Mouse (Mus musculus) mature B cell (primary cell): ENCODE results near the gene Leprot.

Experiments used
- in situ Hi-C: fragments of 300-500 bp; cut with MboI; formaldehyde crosslinking; loops from 2 replicates; pipeline ENCODE4 v1.14.3; 2019

Leprot gene

GRCm38 (mm10) chr4:101664160-101664750 is 16.7 kb downstream of the Leprot start:
- in situ Hi-C loops, result no loop called here

GRCm38 (mm10) chr4:101664766-101665165 is 17.2 kb downstream of the Leprot start:
- in situ Hi-C loops, result no loop called here

GRCm38 (mm10) chr4:101669161-101669560 is 21.6 kb downstream of the Leprot start:
- in situ Hi-C loops, result no loop called here

- in situ Hi-C loops, result no loop called here
Observed at GRCm38 (mm10) chr4:101669811-101670210, 22.3 kb downstream of the Leprot start.

- in situ Hi-C loops, result no loop called here
Observed at GRCm38 (mm10) chr4:101674790-101675189, 27.3 kb downstream of the Leprot start.

GRCm38 (mm10) chr4:101675726-101676125 is 28.2 kb downstream of the Leprot start:
- in situ Hi-C loops, result no loop called here

- in situ Hi-C loops, result no loop called here
Observed at GRCm38 (mm10) chr4:101682620-101683019, 35.1 kb downstream of the Leprot start.

GRCm38 (mm10) chr4:101683086-101683485 is 35.6 kb downstream of the Leprot start:
- in situ Hi-C loops, result no loop called here

GRCm38 (mm10) chr4:101684821-101685220 is 37.3 kb downstream of the Leprot start:
- in situ Hi-C loops, result no loop called here

GRCm38 (mm10) chr4:101686227-101686810 is 38.8 kb downstream of the Leprot start:
- in situ Hi-C loops, result no loop called here

GRCm38 (mm10) chr4:101689241-101689640 is 41.7 kb downstream of the Leprot start:
- in situ Hi-C loops, result no loop called here

GRCm38 (mm10) chr4:101689645-101690044 is 42.1 kb downstream of the Leprot start:
- in situ Hi-C loops, result no loop called here

- in situ Hi-C loops, result no loop called here
Observed at GRCm38 (mm10) chr4:101692892-101693291, 45.4 kb downstream of the Leprot start.

GRCm38 (mm10) chr4:101694529-101694928 is 47.0 kb downstream of the Leprot start:
- in situ Hi-C loops, result no loop called here

- in situ Hi-C loops, result no loop called here
Observed at GRCm38 (mm10) chr4:101697236-101697635, 49.7 kb downstream of the Leprot start.

- in situ Hi-C loops, result no loop called here
Observed at GRCm38 (mm10) chr4:101699423-101699822, 51.9 kb downstream of the Leprot start.

- in situ Hi-C loops, result no loop called here
Observed at GRCm38 (mm10) chr4:101700892-101701640, 53.5 kb downstream of the Leprot start.

- in situ Hi-C loops, result no loop called here
Observed at GRCm38 (mm10) chr4:101705325-101705724, 57.8 kb downstream of the Leprot start.

GRCm38 (mm10) chr4:101707234-101707633 is 59.7 kb downstream of the Leprot start:
- in situ Hi-C loops, result no loop called here

GRCm38 (mm10) chr4:101707953-101708352 is 60.4 kb downstream of the Leprot start:
- in situ Hi-C loops, result no loop called here
